Mouse (Mus musculus) heart, postnatal 0 days (tissue): ENCODE data around the gene Hist1h4i.

Source experiments
- CTCF ChIP-seq: IDR thresholded peaks from 2 replicates; pipeline ENCODE4 v1.5.1; 2016; ENCODE audit warnings: antibody characterized with exemption, control low read depth, low read depth
- EP300 ChIP-seq: IDR thresholded peaks from 2 replicates; pipeline ENCODE4 v1.6.1; 2016; ENCODE audit warnings: antibody characterized with exemption, low read depth

GRCm38 (mm10) chr13:22030493-22030892, 10.7 kb downstream of the Hist1h4i start:
- TF ChIP-seq CTCF, result peak; percentile 27; the same call in 1 of the 2 replicates
- no peak for TF ChIP-seq EP300
